Mouse (Mus musculus) C2C12 (cell line): Measurements from ENCODE around the gene Tomm70a. TPM values are rescaled to one million over a fixed set of nuclear protein-coding genes. Genes with fewer than 3 reads are reported as not detected.

Source experiments
- H3K27me3 ChIP-seq: one replicate; pipeline ENCODE4 v1.6.1; 2011; ENCODE audit not compliant: control insufficient read depth, insufficient read depth, insufficient read length
- H3K36me3 ChIP-seq: one replicate; pipeline ENCODE4 v1.6.1; 2011; ENCODE audit not compliant: control insufficient read depth, insufficient read depth
- H3K4me3 ChIP-seq: one replicate; pipeline ENCODE4 v1.5.1; 2011; ENCODE audit warnings: mild to moderate bottlenecking, control low read depth; ENCODE audit not compliant: poor library complexity, insufficient read depth, severe bottlenecking
- H3K79me2 ChIP-seq: one replicate; pipeline ENCODE4 v1.6.1; 2011; ENCODE audit not compliant: control insufficient read depth, insufficient read depth
- H3K79me3 ChIP-seq: one replicate; pipeline ENCODE4 v1.6.1; 2011; ENCODE audit warnings: low read depth, control low read depth
- H3ac ChIP-seq: one replicate; pipeline ENCODE3; 2011; ENCODE audit warnings: low read depth; ENCODE audit not compliant: control insufficient read depth, insufficient read length
- CEBPB ChIP-seq: IDR thresholded peaks from one replicate; pipeline ENCODE4 v1.6.1; 2011; ENCODE audit warnings: low read depth, mild to moderate bottlenecking, control low read depth, moderate library complexity
- CTCF ChIP-seq: IDR thresholded peaks from one replicate; pipeline ENCODE4 v1.5.1; 2011; ENCODE audit not compliant: control insufficient read depth, insufficient read depth, insufficient read length
- FOSL1 ChIP-seq: IDR thresholded peaks from one replicate; pipeline ENCODE4 v1.8.0; 2011; ENCODE audit warnings: mild to moderate bottlenecking, low read length; ENCODE audit not compliant: poor library complexity, insufficient read depth, severe bottlenecking
- MAX ChIP-seq: IDR thresholded peaks from one replicate; pipeline ENCODE4 v1.6.1; 2011; ENCODE audit warnings: mild to moderate bottlenecking, control low read depth
- MYOD1 ChIP-seq: IDR thresholded peaks from one replicate; pipeline ENCODE4 v1.6.1; 2011; ENCODE audit warnings: low read depth; ENCODE audit not compliant: control insufficient read depth, insufficient read length
- MYOG ChIP-seq: IDR thresholded peaks from one replicate; pipeline ENCODE4 v1.6.1; 2011; ENCODE audit not compliant: control insufficient read depth, insufficient read length; ENCODE audit errors: extremely low read depth
- USF1 ChIP-seq: IDR thresholded peaks from one replicate; pipeline ENCODE4 v1.6.1; 2011; ENCODE audit warnings: low read depth, mild to moderate bottlenecking, control low read depth, moderate library complexity
- polyA plus RNA-seq: library from polyadenylated mRNA; unstranded; fragments of >200 nt; fragmentation: generic; extraction: Trizol; gene quantifications from one replicate; pipeline ENCODE4 v1.2.1, GENCODE M21; 2012; ENCODE audit warnings: missing spikeins

Tomm70a gene
- polyA plus RNA-seq, 1 experiment: 27.4 TPM

DNA sequence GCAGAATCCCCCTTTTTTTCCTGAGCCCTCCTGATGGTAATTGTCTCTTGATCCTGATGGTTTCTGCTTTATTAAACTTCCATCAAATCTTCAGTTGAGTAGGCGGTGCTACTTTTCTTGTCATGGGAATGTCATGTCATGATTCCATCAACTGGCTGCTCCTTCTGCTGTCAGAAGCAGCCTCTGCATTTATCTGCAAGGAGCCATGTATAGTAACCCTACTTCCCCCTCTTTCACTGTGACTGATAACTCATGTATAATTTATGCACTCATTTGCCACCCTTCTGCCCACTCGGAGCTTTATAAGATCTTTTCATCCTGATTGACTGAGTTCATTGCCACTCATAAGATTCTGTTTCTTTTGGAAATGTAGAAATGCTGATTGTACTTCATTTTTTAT lies 3.9 kb upstream of the Tomm70a start:
- Histone ChIP-seq H3K27me3 (peaks cover 5% of the 10 kb centered on the region), H3K4me3 (no peak overlapping the region), H3K36me3 (no peaks in the 10 kb centered on the region), H3ac (no peak overlapping the region), H3K79me3 (peaks cover 7% of the 10 kb centered on the region), H3K79me2 (peaks cover 11% of the 10 kb centered on the region)
- TF ChIP-seq MYOD1 (no peak), MYOG (no peak), USF1 (no peak), MAX (no peak), CEBPB (no peak), FOSL1 (no peak), CTCF (no peak)

GRCm38 (mm10) chr16:57121816-57122415 lies 413 bp downstream of the Tomm70a start:
- TF ChIP-seq MAX (no peak), FOSL1 (no peak), MYOD1 (no peak), CEBPB (no peak), MYOG (no peak), CTCF (no peak), USF1 (no peak)
- H3K36me3 ChIP-seq: peaks cover 25% of the 10 kb centered on the region
- H3K79me2 ChIP-seq: peaks cover 54% of the 10 kb centered on the region
- peak overlapping the region; percentile 91 for H3ac ChIP-seq
- peaks cover 5% of the 10 kb centered on the region for H3K27me3 ChIP-seq
- peak overlapping the region; percentile 94 for H3K4me3 ChIP-seq
- peaks cover 49% of the 10 kb centered on the region for H3K79me3 ChIP-seq

- peak overlapping the region; percentile 94 for H3K4me3 ChIP-seq
- H3K27me3 ChIP-seq: peaks cover 3% of the 10 kb centered on the region
- H3ac ChIP-seq: peak overlapping the region; percentile 24
- peaks cover 64% of the 10 kb centered on the region for H3K79me2 ChIP-seq
- H3K79me3 ChIP-seq: peaks cover 58% of the 10 kb centered on the region
- peaks cover 32% of the 10 kb centered on the region for H3K36me3 ChIP-seq
- TF ChIP-seq MYOG (no peak), USF1 (no peak), CEBPB (no peak), MYOD1 (no peak), MAX (no peak), FOSL1 (no peak), CTCF (no peak)
Measured at GRCm38 (mm10) chr16:57122682-57123445, 1.4 kb downstream of the Tomm70a start.

- no peaks in the 10 kb centered on the region for H3K27me3 ChIP-seq
Measured at GRCm38 (mm10) chr16:57126268-57126667, 4.8 kb downstream of the Tomm70a start.

GRCm38 (mm10) chr16:57127825-57128224 lies 6.3 kb downstream of the Tomm70a start:
- TF ChIP-seq MAX: no peak
- TF ChIP-seq FOSL1: no peak
- no peak for TF ChIP-seq USF1
- TF ChIP-seq MYOG: no peak
- TF ChIP-seq CTCF: no peak
- no peak for TF ChIP-seq MYOD1
- TF ChIP-seq CEBPB: no peak
- Histone ChIP-seq H3K4me3 (no peak overlapping the region), H3K27me3 (no peaks in the 10 kb centered on the region), H3ac (no peak overlapping the region), H3K79me2 (peaks cover 100% of the 10 kb centered on the region), H3K79me3 (peaks cover 98% of the 10 kb centered on the region), H3K36me3 (peaks cover 49% of the 10 kb centered on the region)

More at GRCm38 (mm10) chr16:57126268-57126667, 4.8 kb downstream of the Tomm70a start:
- Histone ChIP-seq H3K79me2 (peaks cover 98% of the 10 kb centered on the region), H3K79me3 (peaks cover 92% of the 10 kb centered on the region), H3ac (no peak overlapping the region), H3K4me3 (no peak overlapping the region), H3K36me3 (peaks cover 43% of the 10 kb centered on the region)
- TF ChIP-seq CEBPB (no peak), MAX (no peak), USF1 (no peak), MYOD1 (no peak), MYOG (no peak), FOSL1 (no peak), CTCF (no peak)
